Mouse (Mus musculus) CD8-positive naive resting alpha-beta T cell, adult 2 months (primary cell): ENCODE measurements around the gene Evx2.

Experiments used
- DNase-seq, 2 experiments: peaks; one replicate each; pipeline ENCODE4 v3.0.0; 2022; ENCODE audit warnings: low read depth in 2 of 2, low spot score in 2 of 2

Evx2 gene

DNA sequence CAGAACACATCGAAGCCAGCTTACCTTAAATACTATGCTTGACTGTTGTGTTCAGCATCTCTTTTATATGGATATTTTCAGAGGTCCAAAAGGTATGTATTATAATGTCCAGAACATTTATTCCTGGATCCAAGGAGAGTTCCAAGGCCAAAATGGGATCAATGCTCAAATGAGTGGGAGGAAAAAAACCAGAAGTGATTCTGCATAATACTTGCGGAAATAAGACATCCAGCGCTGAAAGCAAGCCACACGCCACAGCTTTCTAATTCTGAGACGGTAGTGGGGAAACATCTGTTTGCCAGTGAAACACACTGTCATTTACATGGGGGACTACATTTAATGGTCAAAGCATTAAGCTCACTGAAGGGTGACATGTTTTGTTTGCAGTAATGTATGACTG, 16.9 kb downstream of the Evx2 start:
- no peak for DNase-seq

GRCm38 (mm10) chr2:74635412-74635811, 23.9 kb downstream of the Evx2 start:
- DNase-seq = no peak

GRCm38 (mm10) chr2:74620368-74620767, 39.0 kb downstream of the Evx2 start:
- no peak for DNase-seq

- no peak for DNase-seq
These were observed 39.6 kb downstream of the Evx2 start for GRCm38 (mm10) chr2:74619676-74620246.

GRCm38 (mm10) chr2:74617706-74618105, 41.7 kb downstream of the Evx2 start:
- DNase-seq = no peak

DNA sequence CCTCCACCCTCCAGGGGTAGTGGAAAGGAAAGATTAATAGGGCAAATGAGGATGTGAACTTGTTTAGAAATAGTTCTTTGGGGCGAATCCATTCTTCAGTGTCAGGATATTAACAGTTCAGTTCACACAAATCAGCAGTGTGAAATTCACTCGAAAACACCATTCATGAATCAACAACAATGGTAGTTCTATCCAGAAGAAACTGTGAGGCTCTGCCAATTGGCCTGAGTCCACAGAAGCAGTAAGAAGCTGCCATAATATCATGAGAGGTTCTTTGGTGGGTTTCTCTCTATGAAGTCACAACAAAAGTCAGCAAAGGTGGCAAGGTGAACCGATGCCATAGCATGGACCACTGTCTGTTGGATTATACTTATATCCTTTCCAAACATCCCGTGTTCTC, 48.0 kb downstream of the Evx2 start:
- DNase-seq = no peak

DNA sequence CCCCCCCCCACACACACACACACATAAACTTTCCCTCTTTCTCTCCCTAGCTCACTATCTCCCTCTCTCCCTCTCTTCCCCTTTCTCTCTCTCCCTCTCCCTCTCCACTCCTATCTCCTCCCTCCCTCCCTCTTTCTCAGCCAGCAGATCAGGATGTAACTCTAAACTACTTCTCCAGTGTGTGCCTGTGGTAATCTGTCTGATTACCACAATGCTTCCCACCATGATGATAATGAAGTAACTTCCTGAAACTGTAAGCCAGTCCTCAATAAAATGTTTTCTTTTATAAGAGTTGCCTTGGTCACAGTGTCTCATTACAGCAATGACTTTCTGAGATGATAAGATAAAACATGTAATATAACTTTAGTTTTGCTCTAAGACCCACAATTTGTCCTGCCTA, 50.0 kb downstream of the Evx2 start:
- no peak for DNase-seq

DNA sequence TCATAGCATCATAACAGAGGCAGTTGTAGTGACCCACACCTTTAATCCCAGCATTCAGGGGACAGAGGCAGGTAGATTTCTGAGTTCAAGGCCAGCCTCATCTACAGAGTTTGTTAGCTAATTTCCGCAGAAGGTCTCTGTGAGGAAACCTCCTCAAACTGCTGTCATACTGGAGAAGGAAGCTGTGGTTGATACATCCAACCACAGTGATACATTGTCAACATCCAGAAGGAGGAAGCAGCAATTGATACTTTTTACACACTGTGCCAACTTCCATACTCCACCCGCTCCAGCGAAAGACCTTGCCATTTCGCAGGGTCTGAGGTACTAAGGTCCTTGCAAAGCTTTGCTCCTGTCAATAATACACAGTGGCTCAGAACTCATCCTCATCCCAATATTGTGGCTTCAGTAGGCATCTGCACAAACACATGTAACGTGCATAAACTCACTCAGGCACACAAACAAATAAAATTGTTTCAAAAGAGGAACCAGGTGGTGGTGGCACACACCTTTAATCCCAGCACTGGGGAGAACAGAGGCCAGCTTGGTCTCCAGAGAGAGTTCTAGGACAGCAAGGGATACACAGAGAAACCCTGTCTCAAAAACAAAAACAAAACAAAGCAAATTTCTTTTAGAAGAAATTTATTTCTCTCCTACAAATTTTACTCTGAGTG, 53.1 kb downstream of the Evx2 start:
- DNase-seq = no peak

DNA sequence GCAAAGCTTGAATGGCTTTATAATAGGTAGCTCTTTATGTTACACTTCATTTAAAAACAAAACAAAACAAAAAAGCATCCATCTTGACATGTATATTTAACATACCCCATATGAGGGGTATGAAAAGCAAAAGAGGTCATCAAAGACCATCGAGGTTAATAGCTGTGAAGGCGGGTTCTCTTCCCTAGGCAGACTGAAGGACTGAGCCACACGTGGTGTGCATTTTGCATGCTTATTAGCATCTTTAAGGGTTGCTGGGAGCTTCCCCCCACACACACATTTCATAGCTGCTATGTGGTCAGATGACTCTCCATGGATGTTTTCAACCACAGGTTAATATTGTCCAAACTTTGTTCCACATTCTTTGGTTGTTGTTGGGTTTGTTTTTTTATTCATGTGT, 55.3 kb downstream of the Evx2 start:
- no peak for DNase-seq
